Mouse (Mus musculus) testis, postnatal 14 days (tissue): ENCODE measurements around the gene Ptrh2.
"Not testable (repeated sequence)": the region's sequence is repeated elsewhere in the genome, so short reads cannot be mapped to it uniquely, and the experiment has no call there.

Source experiments
- DNase-seq: peaks from one replicate; pipeline ENCODE4 v3.0.0; 2021; ENCODE audit warnings: low spot score

The Ptrh2 gene

DNA sequence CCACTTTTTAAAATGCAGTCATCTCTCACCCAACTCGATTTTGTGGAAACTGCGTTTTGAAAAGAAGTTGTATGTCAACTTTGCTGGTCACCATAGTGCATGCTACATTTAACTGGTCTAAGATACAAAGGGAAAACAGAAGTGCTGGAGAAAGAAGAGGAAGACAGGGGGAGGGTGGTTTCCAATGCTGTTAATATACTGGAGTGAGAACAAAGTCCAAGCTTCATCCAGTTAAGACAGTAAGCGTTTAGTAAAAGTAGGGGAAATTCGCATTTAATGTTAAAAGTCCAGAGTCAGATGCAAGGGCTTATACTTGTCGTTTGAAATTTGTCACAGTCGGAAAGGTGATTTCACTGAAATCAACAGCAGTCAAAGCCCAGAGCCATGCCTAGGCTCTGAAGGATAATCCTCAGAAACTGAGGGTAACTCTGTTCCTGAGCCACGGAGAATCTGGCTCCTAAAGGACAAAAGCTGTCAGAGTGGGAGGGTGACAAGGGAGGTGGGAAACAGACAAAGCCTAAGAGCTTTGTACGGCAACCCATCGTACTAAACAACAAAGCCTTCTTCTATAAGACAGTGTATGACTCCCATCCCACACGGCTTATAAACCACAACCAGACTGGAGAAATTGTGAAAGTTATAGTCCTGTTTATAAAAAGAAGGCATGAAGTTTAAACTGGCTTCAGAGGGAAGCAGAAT lies 50.6 kb downstream of the Ptrh2 start:
- DNase-seq = no peak

GRCm38 (mm10) chr11:86734993-86735392 lies 51.2 kb downstream of the Ptrh2 start:
- DNase-seq = no peak

DNA sequence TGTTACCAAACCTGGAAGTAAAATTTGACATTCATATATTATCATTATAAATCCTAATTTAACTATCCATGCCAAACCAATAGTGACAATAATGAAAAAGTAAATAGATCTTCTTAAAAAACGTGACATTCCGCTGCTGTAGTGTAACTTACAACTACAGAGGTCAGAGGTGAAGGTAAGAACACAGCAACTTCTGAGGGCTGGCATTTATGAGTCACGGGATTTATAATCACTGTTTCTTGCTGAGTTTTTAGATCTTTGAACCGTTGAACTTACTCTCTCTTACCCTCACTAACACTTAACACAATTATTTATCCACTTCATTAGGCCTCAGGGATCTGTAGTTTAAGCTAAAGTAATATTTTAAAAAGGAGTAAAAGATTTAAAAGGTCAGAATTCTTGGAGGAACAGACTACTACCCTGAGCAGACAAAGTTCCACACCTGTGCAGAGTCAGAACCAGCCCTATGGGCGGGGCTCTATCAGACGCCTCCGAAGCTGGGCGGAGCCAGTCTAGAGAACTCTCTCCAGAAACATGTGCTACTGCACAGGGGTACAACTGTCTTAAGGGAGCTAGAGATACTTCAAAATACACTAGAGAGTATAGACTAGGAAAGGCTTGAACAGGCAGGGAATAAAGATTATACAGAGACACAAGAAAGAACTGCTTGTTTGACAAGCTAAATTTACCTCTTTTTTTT lies 53.7 kb downstream of the Ptrh2 start:
- DNase-seq = no peak

DNA sequence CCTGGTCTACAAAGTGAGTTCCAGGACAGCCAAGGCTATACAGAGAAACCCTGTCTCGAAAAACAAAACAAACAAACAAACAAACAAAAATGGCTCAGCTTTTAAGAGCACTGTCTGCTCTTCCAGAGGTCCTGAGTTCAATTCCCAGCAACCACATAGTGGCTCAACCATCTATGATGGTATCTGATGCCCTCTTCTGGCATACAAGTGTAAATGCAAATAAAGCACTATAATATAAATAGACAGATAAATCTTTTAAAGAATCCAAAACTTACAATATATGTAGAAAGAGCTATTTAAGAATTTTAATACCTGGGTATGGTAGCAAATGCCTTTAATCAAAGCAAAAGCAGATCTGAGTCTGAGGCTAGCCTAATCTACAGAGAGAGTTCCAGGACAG lies 54.5 kb downstream of the Ptrh2 start:
- not testable (repeated sequence) for DNase-seq

DNA sequence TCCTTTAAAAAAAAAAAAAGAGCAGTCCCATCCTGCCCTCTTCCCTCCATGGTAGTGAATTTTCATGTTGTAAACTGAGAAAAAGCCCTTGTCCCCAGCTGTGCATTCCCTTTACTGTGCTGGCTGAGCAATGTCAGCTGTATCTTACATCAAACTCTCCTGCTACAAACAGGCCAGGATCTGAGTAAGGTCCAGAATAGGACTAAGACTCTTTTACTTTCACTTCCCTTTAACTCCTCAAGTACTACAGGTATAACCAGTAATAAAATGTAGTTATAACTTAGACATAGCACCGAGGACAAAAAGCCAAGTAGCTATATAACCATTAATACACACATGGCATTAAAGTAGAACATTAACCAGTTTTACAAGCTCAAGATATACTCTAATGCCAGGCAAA lies 55.2 kb downstream of the Ptrh2 start:
- no peak for DNase-seq

- no peak for DNase-seq
Observed at GRCm38 (mm10) chr11:86739470-86739869, 55.7 kb downstream of the Ptrh2 start.

- no peak for DNase-seq
Observed at GRCm38 (mm10) chr11:86741505-86741904, 57.7 kb downstream of the Ptrh2 start.
